Mouse (Mus musculus): ENCODE measurements around the gene Kcnn3.

The Kcnn3 gene

GRCm38 (mm10) chr3:89520618-89521502 lies 896 bp downstream of the Kcnn3 start:
- DNase-seq (ENCODE audit: low spot score), result no peak

GRCm38 (mm10) chr3:89521503-89521854 lies 1.5 kb downstream of the Kcnn3 start:
- DNase-seq (ENCODE audit: low spot score), result no peak

- DNase-seq (ENCODE audit: low spot score), result no peak
These were observed 2.6 kb downstream of the Kcnn3 start for GRCm38 (mm10) chr3:89522450-89523128.

- DNase-seq (ENCODE audit: low spot score), result no peak
These were observed 6.5 kb downstream of the Kcnn3 start for GRCm38 (mm10) chr3:89526298-89527090.

- DNase-seq (ENCODE audit: low spot score), result no peak
These were observed 9.8 kb downstream of the Kcnn3 start for GRCm38 (mm10) chr3:89529796-89530195.

GRCm38 (mm10) chr3:89534566-89535097 lies 14.7 kb downstream of the Kcnn3 start:
- DNase-seq (ENCODE audit: low spot score), result no peak

GRCm38 (mm10) chr3:89535147-89535546 lies 15.2 kb downstream of the Kcnn3 start:
- DNase-seq (ENCODE audit: low spot score), result no peak

GRCm38 (mm10) chr3:89539036-89539739 lies 19.2 kb downstream of the Kcnn3 start:
- no peak for DNase-seq (ENCODE audit: low spot score)

- no peak for DNase-seq (ENCODE audit: low spot score)
These were observed 19.9 kb downstream of the Kcnn3 start for GRCm38 (mm10) chr3:89539740-89540370.

GRCm38 (mm10) chr3:89540371-89540743 lies 20.4 kb downstream of the Kcnn3 start:
- no peak for DNase-seq (ENCODE audit: low spot score)

- DNase-seq (ENCODE audit: low spot score), result no peak
These were observed 27.0 kb downstream of the Kcnn3 start for GRCm38 (mm10) chr3:89546951-89547350.

- no peak for DNase-seq (ENCODE audit: low spot score)
These were observed 28.8 kb downstream of the Kcnn3 start for GRCm38 (mm10) chr3:89548805-89549204.

GRCm38 (mm10) chr3:89549488-89549887 lies 29.5 kb downstream of the Kcnn3 start:
- no peak for DNase-seq (ENCODE audit: low spot score)

- no peak for DNase-seq (ENCODE audit: low spot score)
These were observed 31.9 kb downstream of the Kcnn3 start for GRCm38 (mm10) chr3:89551880-89552279.

GRCm38 (mm10) chr3:89553432-89553831 lies 33.5 kb downstream of the Kcnn3 start:
- DNase-seq (ENCODE audit: low spot score), result no peak

GRCm38 (mm10) chr3:89553946-89554345 lies 34.0 kb downstream of the Kcnn3 start:
- no peak for DNase-seq (ENCODE audit: low spot score)

GRCm38 (mm10) chr3:89554587-89554986 lies 34.6 kb downstream of the Kcnn3 start:
- no peak for DNase-seq (ENCODE audit: low spot score)

- no peak for DNase-seq (ENCODE audit: low spot score)
These were observed 37.8 kb downstream of the Kcnn3 start for GRCm38 (mm10) chr3:89557811-89558210.

- no peak for DNase-seq (ENCODE audit: low spot score)
These were observed 39.3 kb downstream of the Kcnn3 start for GRCm38 (mm10) chr3:89558972-89559910.

- no peak for DNase-seq (ENCODE audit: low spot score)
These were observed 41.4 kb downstream of the Kcnn3 start for GRCm38 (mm10) chr3:89561386-89561785.

Measured in spleen, adult 12 weeks (tissue).